8 mouse cellular contexts compared by ENCODE assay signal in genomic region chr6:72379377-72380130, GRCm38 (mm10). TPM values are rescaled to one million over a fixed set of nuclear protein-coding genes. Genes with fewer than 3 reads are reported as not detected.
DNase-seq lines count a peak whose midpoint lies in the region; ATAC-seq and TF ChIP-seq lines count a peak whose summit lies in the region.

No protein-coding gene starts in this region.

- peak; percentile 16 for ATAC-seq in lung, postnatal 0 days
- no peak for ATAC-seq in midbrain, embryonic 12.5 days (ENCODE audit: low FRiP score, low read depth)

- DNase-seq in lung, postnatal 0 days (ENCODE audit: low spot score): no peak
- DNase-seq in lung, adult 18-20 months: no peak
- DNase-seq in induced T-regulatory cell, adult 2 months (ENCODE audit: low read depth): peak; percentile 37
- no peak for DNase-seq in right cerebral cortex, adult 2 months (ENCODE audit: low spot score in 2 of 2)
- DNase-seq in left cerebral cortex, adult 18-20 months (ENCODE audit: low spot score in 2 of 2): no peak
- DNase-seq in urinary bladder, adult 18-20 months (ENCODE audit: low spot score in 2 of 2): no peak

- 23% methylated on average over 7 of the region's 7 CpGs for WGBS in lung, postnatal 0 days
- 49% methylated on average over 7 of the region's 7 CpGs for WGBS in midbrain, embryonic 12.5 days

- no peaks in the 10 kb centered on the region for H3K27me3 ChIP-seq in lung, postnatal 0 days (replicated peaks; ENCODE audit: insufficient read depth, low read length)
- H3K27me3 ChIP-seq in erythroblast, embryonic 14.5 days (ENCODE audit: control insufficient read depth): no peaks in the 10 kb centered on the region
- H3K27me3 ChIP-seq in midbrain, embryonic 12.5 days: peaks cover 38% of the 10 kb centered on the region

- H3K27ac ChIP-seq in lung, postnatal 0 days (ENCODE audit: low read length): peak overlapping the region; percentile 91
- H3K27ac ChIP-seq in midbrain, embryonic 12.5 days (replicated peaks): no peak overlapping the region

- no peak for TF ChIP-seq CTCF in lung, postnatal 0 days (IDR thresholded peaks at IDR 0.05)

- H3K4me2 ChIP-seq in lung, postnatal 0 days (replicated peaks; ENCODE audit: low read depth, low read length): peak overlapping the region; percentile 72
- H3K4me2 ChIP-seq in midbrain, embryonic 12.5 days (replicated peaks): peak overlapping the region; percentile 60

- no peaks in the 10 kb centered on the region for H3K9me3 ChIP-seq in lung, postnatal 0 days (ENCODE audit: low read length)
- H3K9me3 ChIP-seq in erythroblast, embryonic 14.5 days (ENCODE audit: control insufficient read depth, low read length): no peaks in the 10 kb centered on the region
- H3K9me3 ChIP-seq in midbrain, embryonic 12.5 days: no peaks in the 10 kb centered on the region

- peak overlapping the region; percentile 64 for H3K4me3 ChIP-seq in lung, postnatal 0 days (ENCODE audit: low read depth, low read length)
- H3K4me3 ChIP-seq in erythroblast, embryonic 14.5 days (replicated peaks): peak overlapping the region; percentile 95
- H3K4me3 ChIP-seq in midbrain, embryonic 12.5 days: peak overlapping the region; percentile 45

- no peak for TF ChIP-seq EP300 in lung, postnatal 0 days (IDR thresholded peaks at IDR 0.05)

- H3K36me3 ChIP-seq in lung, postnatal 0 days (ENCODE audit: insufficient read depth, low read length): no peaks in the 10 kb centered on the region
- peaks cover 59% of the 10 kb centered on the region for H3K36me3 ChIP-seq in erythroblast, embryonic 14.5 days (ENCODE audit: control insufficient read depth)
- H3K36me3 ChIP-seq in midbrain, embryonic 12.5 days: no peaks in the 10 kb centered on the region

- H3K4me1 ChIP-seq in lung, postnatal 0 days (ENCODE audit: insufficient read depth, low read depth, low read length): 0 out of 2 replicates have a peak, but pooled peaks cover 4% of the 10 kb centered on the region
- peaks cover 86% of the 10 kb centered on the region for H3K4me1 ChIP-seq in erythroblast, embryonic 14.5 days (ENCODE audit: control insufficient read depth)
- peaks cover 6% of the 10 kb centered on the region; the same call in 1 of the 2 replicates for H3K4me1 ChIP-seq in midbrain, embryonic 12.5 days

- peak overlapping the region; percentile 64 for H3K9ac ChIP-seq in lung, postnatal 0 days (replicated peaks; ENCODE audit: low read depth)
- peak overlapping the region; percentile 47; the same call in 1 of the 2 replicates for H3K9ac ChIP-seq in midbrain, embryonic 12.5 days (replicated peaks)

RNA-seq across cellular contexts. Expression of gene Vamp5, which starts 0.7 kb away (rescaled TPM):
- 80.5 and 83.3 TPM in 2 replicates for polyA plus RNA-seq in lung, postnatal 0 days (2015; fragmentation: Nextera tagmentation; extraction: Ambion mirVana)
- 6.0 and 6.1 TPM in 2 replicates for polyA plus RNA-seq in erythroblast, embryonic 14.5 days (2012)
- polyA plus RNA-seq in midbrain, embryonic 12.5 days (2016; fragmentation: Nextera tagmentation; extraction: Ambion mirVana): 10.2 and 12.7 TPM in 2 replicates
- 1 to 10 TPM; 6.1 to 7.0 TPM for total RNA-seq in left cerebral cortex, adult 18-20 months (2021)

RNA-seq across cellular contexts. Expression of gene Vamp8, which starts 10.9 kb away (rescaled TPM):
- polyA plus RNA-seq in lung, postnatal 0 days (2015; fragmentation: Nextera tagmentation; extraction: Ambion mirVana): 608 and 656 TPM in 2 replicates
- polyA plus RNA-seq in erythroblast, embryonic 14.5 days (2012): 22.8 and 33.5 TPM in 2 replicates
- polyA plus RNA-seq in midbrain, embryonic 12.5 days (2016; fragmentation: Nextera tagmentation; extraction: Ambion mirVana): 25.9 and 33.6 TPM in 2 replicates
- total RNA-seq in left cerebral cortex, adult 18-20 months (2021): 10 to 100 TPM; 12.6 to 14.0 TPM

RNA-seq across cellular contexts. Expression of gene Rnf181, which starts 12.8 kb away (rescaled TPM):
- 202 and 208 TPM in 2 replicates for polyA plus RNA-seq in lung, postnatal 0 days (2015; fragmentation: Nextera tagmentation; extraction: Ambion mirVana)
- 14.4 and 15.6 TPM in 2 replicates for polyA plus RNA-seq in erythroblast, embryonic 14.5 days (2012)
- 98.1 and 98.7 TPM in 2 replicates for polyA plus RNA-seq in midbrain, embryonic 12.5 days (2016; fragmentation: Nextera tagmentation; extraction: Ambion mirVana)
- 10 to 100 TPM; 78.9 to 81.5 TPM for total RNA-seq in left cerebral cortex, adult 18-20 months (2021)

RNA-seq across cellular contexts. Expression of gene Tmem150a, which starts 24.3 kb away (rescaled TPM):
- polyA plus RNA-seq in lung, postnatal 0 days (2015; fragmentation: Nextera tagmentation; extraction: Ambion mirVana): 17.6 and 25.7 TPM in 2 replicates
- polyA plus RNA-seq in erythroblast, embryonic 14.5 days (2012): 0.32 and 0.44 TPM in 2 replicates
- 7.3 and 8.2 TPM in 2 replicates for polyA plus RNA-seq in midbrain, embryonic 12.5 days (2016; fragmentation: Nextera tagmentation; extraction: Ambion mirVana)
- total RNA-seq in left cerebral cortex, adult 18-20 months (2021): 10 to 100 TPM in 1 of 2 experiments, 1 to 10 TPM in 1; 6.8 to 11.0 TPM

RNA-seq across cellular contexts. Expression of gene 0610030E20Rik, which starts 32.4 kb away (rescaled TPM):
- polyA plus RNA-seq in lung, postnatal 0 days (2015; fragmentation: Nextera tagmentation; extraction: Ambion mirVana): 23.0 and 24.2 TPM in 2 replicates
- 0.74 and 1.3 TPM in 2 replicates for polyA plus RNA-seq in erythroblast, embryonic 14.5 days (2012)
- polyA plus RNA-seq in midbrain, embryonic 12.5 days (2016; fragmentation: Nextera tagmentation; extraction: Ambion mirVana): 25.4 and 29.6 TPM in 2 replicates
- total RNA-seq in left cerebral cortex, adult 18-20 months (2021): 10 to 100 TPM; 17.1 to 17.7 TPM

Comparison
In these comparisons a context has a peak if more than half of its experiments do, and no peak if none do; other contexts are left out.
1. H3K4me3 ChIP-seq: peak in every context shown above with its lines; median percentile 95 in erythroblast, embryonic 14.5 days; 64 in lung, postnatal 0 days; 45 in midbrain, embryonic 12.5 days.
2. RNA of gene Vamp8, which starts 10.9 kb away (polyA plus RNA-seq): 608 to 656 TPM in lung, postnatal 0 days; 25.9 to 33.6 TPM in midbrain, embryonic 12.5 days and 22.8 to 33.5 TPM in erythroblast, embryonic 14.5 days; every median in the first group is over 10 times any median in the second.